ENCODE assay signal across 8 mouse cellular contexts in the genomic region with DNA sequence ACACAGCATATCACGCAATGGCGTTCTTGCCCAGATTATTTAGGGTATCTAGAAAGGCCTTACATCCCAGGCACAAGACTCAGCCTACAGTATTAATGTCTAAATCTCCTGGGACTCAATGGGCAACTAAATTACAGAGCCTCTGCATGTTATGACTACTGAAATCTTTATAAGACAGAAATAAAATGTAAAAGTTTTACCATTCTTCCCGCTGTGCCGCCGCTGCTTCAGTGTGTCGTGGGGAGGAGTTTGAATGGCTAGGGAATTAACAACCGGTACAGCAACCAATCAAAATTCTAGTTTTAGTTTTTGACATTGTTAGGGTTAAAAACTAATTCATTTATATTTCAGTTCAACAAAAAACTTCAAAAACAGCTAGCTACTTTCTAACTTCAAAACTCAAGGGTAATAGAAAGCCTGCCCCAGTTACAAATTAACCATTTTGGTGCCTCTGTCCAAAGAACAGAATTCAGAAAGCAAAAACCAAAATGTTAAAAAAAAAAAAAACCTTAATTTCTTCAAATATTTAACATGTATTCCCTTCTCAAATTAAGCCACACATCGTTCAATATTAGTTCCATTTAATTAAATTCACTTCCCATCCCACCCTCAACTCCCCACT. TPM values are rescaled to one million over a fixed set of nuclear protein-coding genes. Genes with fewer than 3 reads are reported as not detected.
A peak's percentile ranks its signal among the peaks of the same experiment; 100 is the strongest.
DNase-seq lines count a peak whose midpoint lies in the region; ATAC-seq and TF ChIP-seq lines count a peak whose summit lies in the region.

No protein-coding gene starts in this region.

- no peak overlapping the region for H3K27ac ChIP-seq in layer of hippocampus, adult 2 months
- no peak overlapping the region for H3K27ac ChIP-seq in hindbrain, embryonic 13.5 days
- no peak overlapping the region for H3K27ac ChIP-seq in midbrain, embryonic 15.5 days

- H3K9ac ChIP-seq in hindbrain, embryonic 13.5 days: peak overlapping the region; percentile 99
- peak overlapping the region; percentile 98 for H3K9ac ChIP-seq in midbrain, embryonic 15.5 days

- 13% methylated on average over 8 of the region's 8 CpGs for WGBS in hindbrain, embryonic 13.5 days
- WGBS in midbrain, embryonic 15.5 days: 7% methylated on average over 8 of the region's 8 CpGs

- no peak for ATAC-seq in hindbrain, embryonic 13.5 days (ENCODE audit: low FRiP score)
- no peak for ATAC-seq in midbrain, embryonic 15.5 days (replicated peaks)

- no peak for TF ChIP-seq CTCF in layer of hippocampus, adult 2 months (conservative IDR thresholded peaks at IDR 0.05)
- TF ChIP-seq CTCF in brain, embryonic 14.5 days (IDR thresholded peaks at IDR 0.05; ENCODE audit: borderline replicate concordance, extremely low read depth, insufficient read depth, insufficient read length): no peak

- peaks cover 44% of the 10 kb centered on the region for H3K4me1 ChIP-seq in hindbrain, embryonic 13.5 days (replicated peaks)
- H3K4me1 ChIP-seq in midbrain, embryonic 15.5 days: peaks cover 46% of the 10 kb centered on the region

- peak overlapping the region; percentile 95 for H3K4me3 ChIP-seq in layer of hippocampus, adult 2 months
- peak overlapping the region; percentile 94 for H3K4me3 ChIP-seq in hindbrain, embryonic 13.5 days
- H3K4me3 ChIP-seq in midbrain, embryonic 15.5 days: peak overlapping the region; percentile 94

- peak overlapping the region; percentile 90 for H3K4me2 ChIP-seq in hindbrain, embryonic 13.5 days
- H3K4me2 ChIP-seq in midbrain, embryonic 15.5 days: peak overlapping the region; percentile 86

- no peak for DNase-seq in layer of hippocampus, adult 2 months (ENCODE audit: low spot score in 2 of 2)
- DNase-seq in layer of hippocampus, postnatal 25 days (ENCODE audit: extremely low spot score in 1 of 2, low spot score in 1 of 2): no peak
- peak; percentile 38 for DNase-seq in brain, embryonic 14.5 days (ENCODE audit: low read depth)
- no peak for DNase-seq in thymus, postnatal 0 days (ENCODE audit: low spot score)
- DNase-seq in right cerebral cortex, adult 18-20 months: no peak
- DNase-seq in layer of hippocampus, adult 9-11 months: no peak

- H3K9me3 ChIP-seq in hindbrain, embryonic 13.5 days: no peaks in the 10 kb centered on the region
- H3K9me3 ChIP-seq in midbrain, embryonic 15.5 days: no peaks in the 10 kb centered on the region

- no peak for TF ChIP-seq POLR2A in brain, embryonic 14.5 days (IDR thresholded peaks at IDR 0.05; ENCODE audit: borderline replicate concordance, extremely low read depth, insufficient read depth, insufficient read length, poor library complexity, severe bottlenecking)

- no peaks in the 10 kb centered on the region for H3K27me3 ChIP-seq in hindbrain, embryonic 13.5 days
- H3K27me3 ChIP-seq in midbrain, embryonic 15.5 days (replicated peaks): no peaks in the 10 kb centered on the region

- H3K36me3 ChIP-seq in hindbrain, embryonic 13.5 days: 0 out of 2 replicates have a peak, but pooled peaks cover 4% of the 10 kb centered on the region
- H3K36me3 ChIP-seq in midbrain, embryonic 15.5 days (replicated peaks): no peaks in the 10 kb centered on the region

RNA-seq across cellular contexts. Expression of gene Hnrnpd, which starts 2.3 kb away (rescaled TPM):
- 100 to 1,000 TPM; 210 to 225 TPM for total RNA-seq in layer of hippocampus, adult 2 months (2021)
- total RNA-seq in layer of hippocampus, postnatal 25 days (2021): 100 to 1,000 TPM; 179 to 219 TPM
- polyA plus RNA-seq in brain, embryonic 14.5 days (2012; rRNA removed): 244 and 283 TPM in 2 replicates
- polyA plus RNA-seq in hindbrain, embryonic 13.5 days (2015; fragmentation: Nextera tagmentation; extraction: Ambion mirVana): 143 and 182 TPM in 2 replicates
- polyA plus RNA-seq in midbrain, embryonic 15.5 days (2015; fragmentation: Nextera tagmentation; extraction: Ambion mirVana): 156 and 180 TPM in 2 replicates
- polyA plus RNA-seq in thymus, postnatal 0 days (2015; fragmentation: Nextera tagmentation; extraction: Ambion mirVana): 120 and 167 TPM in 2 replicates

RNA-seq across cellular contexts. Expression of gene 4930524J08Rik, which starts 2.4 kb away (rescaled TPM):
- total RNA-seq in layer of hippocampus, adult 2 months (2021): 1 to 10 TPM; 1.4 to 2.2 TPM
- 1 to 10 TPM; 1.6 to 2.1 TPM for total RNA-seq in layer of hippocampus, postnatal 25 days (2021)
- polyA plus RNA-seq in brain, embryonic 14.5 days (2012; rRNA removed): 3.4 and 4.9 TPM in 2 replicates
- 3.9 and 4.0 TPM in 2 replicates for polyA plus RNA-seq in hindbrain, embryonic 13.5 days (2015; fragmentation: Nextera tagmentation; extraction: Ambion mirVana)
- 2.8 and 3.8 TPM in 2 replicates for polyA plus RNA-seq in midbrain, embryonic 15.5 days (2015; fragmentation: Nextera tagmentation; extraction: Ambion mirVana)
- polyA plus RNA-seq in thymus, postnatal 0 days (2015; fragmentation: Nextera tagmentation; extraction: Ambion mirVana): 2.4 TPM in 2 replicates
